Mouse (Mus musculus) neural tube, embryonic 10.5 days (tissue): ENCODE measurements around the gene Nsmce3.

Source experiments
- DNase-seq: peaks from one replicate; pipeline ENCODE4 v3.0.0-alpha.2; 2017; ENCODE audit warnings: low spot score; ENCODE audit errors: extremely low spot score

The Nsmce3 gene

DNA sequence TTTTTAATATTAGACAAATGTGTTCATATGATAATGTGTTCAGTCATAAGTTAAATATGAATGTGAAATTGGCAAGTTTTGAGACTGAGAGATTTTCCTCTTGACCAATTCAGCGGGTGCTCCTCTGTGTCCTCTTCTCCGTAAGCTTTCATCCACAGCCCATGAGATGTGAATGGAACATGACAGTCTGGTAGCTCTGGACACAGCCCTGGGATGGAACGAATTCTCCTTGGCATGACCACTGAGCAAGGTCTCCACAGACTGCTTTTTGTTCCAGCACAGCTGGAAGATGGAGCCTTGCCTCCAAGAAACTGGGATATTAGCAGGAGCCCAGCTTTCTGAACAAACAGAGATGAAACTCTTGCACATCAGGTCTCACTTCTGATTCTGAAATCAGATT, 9.8 kb downstream of the Nsmce3 start:
- no peak for DNase-seq

- no peak for DNase-seq
Observed at GRCm38 (mm10) chr7:64856526-64857082, 16.2 kb downstream of the Nsmce3 start.

- DNase-seq: no peak
Observed at GRCm38 (mm10) chr7:64855976-64856375, 16.8 kb downstream of the Nsmce3 start.

GRCm38 (mm10) chr7:64855389-64855927, 17.3 kb downstream of the Nsmce3 start:
- DNase-seq: no peak

DNA sequence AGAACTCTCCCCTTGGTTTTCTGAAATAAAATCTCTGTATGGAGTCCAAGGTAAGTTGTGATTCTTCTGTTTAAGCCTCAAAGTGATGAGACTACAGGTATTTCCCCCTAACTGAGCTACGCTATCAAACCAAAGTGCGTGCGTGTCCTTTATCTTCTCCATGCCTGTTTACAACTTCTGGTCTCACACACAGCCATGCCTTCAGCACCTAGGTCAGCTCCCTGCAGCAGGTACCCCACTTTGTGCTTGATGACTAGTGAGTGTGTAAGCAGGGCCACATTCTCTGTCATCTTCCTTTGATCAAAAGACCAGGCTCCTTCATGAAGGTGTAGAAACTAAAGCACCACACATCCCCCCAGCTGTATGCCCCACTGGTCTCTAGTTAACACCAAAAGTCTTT, 22.0 kb downstream of the Nsmce3 start:
- no peak for DNase-seq

DNA sequence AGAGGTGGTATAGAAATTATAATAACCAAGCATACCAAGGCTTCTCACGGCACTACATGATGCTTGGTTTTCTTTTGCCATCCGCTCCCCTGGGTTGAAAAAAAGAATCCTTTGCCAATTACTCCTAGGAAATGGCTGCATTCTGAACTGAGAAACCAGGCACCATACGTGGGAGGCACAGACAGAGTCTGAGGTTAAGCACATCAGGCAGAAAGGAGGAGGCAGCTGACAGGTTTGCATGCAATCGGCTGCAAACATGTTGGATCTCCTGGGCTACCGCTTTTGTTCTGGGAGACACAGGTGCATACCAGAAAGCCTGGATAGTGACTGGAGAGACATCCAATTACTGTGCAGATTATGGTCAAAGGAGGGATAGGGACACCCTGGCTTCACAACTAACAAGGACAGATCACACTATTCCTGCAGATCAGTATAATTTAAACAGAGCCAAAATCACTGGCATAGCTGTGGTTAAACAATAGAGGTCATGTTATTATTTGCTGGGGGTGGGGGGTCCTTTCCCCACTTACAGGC, 25.4 kb downstream of the Nsmce3 start:
- DNase-seq: no peak

- DNase-seq: no peak
Observed at GRCm38 (mm10) chr7:64846061-64846460, 26.7 kb downstream of the Nsmce3 start.

GRCm38 (mm10) chr7:64840946-64841659, 31.7 kb downstream of the Nsmce3 start:
- peak; percentile 40 for DNase-seq

- no peak for DNase-seq
Observed at GRCm38 (mm10) chr7:64840576-64840895, 32.3 kb downstream of the Nsmce3 start.

DNA sequence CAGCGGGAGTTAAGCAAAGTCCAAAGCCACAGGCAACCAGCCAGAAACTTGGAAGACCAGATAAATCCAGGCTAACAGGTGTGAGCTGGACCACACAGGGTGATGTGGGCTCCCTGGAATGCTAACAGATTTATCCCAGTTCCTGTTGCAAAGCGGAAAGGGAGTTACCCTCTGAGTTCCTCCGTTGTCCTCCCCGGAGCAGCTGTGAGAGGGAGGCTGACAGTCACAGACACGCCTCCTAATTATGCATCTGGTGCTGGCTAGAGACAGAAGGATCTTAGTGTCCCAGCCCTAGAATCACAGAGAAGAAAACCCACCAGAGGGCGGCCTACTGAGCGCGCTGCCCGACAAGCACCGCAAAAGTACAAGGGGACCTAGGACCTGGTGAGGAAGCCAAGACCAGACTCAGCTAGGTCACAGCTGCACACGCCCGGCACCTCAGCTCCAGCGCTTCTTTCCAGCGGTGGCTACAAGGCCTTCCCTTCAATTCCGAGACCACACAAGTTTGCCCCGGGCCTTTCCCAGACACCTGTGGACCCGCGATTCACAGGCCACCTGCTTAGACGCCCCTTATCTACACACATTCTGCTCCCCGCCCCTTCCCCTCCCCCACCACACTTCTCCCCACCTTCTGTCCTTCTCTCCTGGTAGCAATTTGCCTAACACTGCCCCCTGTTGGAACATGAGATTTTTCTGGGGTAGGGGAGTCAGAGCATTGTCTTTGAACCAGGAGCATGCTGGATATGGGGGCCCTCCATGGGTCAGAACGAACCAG, 32.8 kb downstream of the Nsmce3 start:
- DNase-seq: peak; percentile 71

DNA sequence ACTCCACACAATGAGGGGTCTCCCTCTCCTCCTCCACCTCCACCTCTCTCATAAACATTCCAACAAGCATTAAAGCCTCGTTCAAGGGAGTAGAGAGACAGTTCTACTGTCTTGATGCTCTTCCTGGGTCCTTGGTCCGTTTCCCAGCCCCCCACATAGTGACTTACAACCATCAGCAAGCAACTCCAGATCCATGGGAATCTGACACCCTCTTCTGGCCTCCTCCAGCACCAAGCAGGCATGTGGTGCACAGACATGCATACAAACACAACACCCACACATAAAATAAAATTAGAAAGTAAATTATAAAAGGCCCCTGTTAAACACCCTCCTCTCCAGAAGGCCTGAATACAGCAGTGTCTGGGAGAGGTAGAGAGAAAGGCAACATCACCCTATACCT, 33.5 kb downstream of the Nsmce3 start:
- no peak for DNase-seq

- peak; percentile 41 for DNase-seq
Observed at GRCm38 (mm10) chr7:64830214-64830995, 42.4 kb downstream of the Nsmce3 start.

- DNase-seq: no peak
Observed at GRCm38 (mm10) chr7:64821081-64821480, 51.7 kb downstream of the Nsmce3 start.

GRCm38 (mm10) chr7:64819683-64820082, 53.1 kb downstream of the Nsmce3 start:
- no peak for DNase-seq
